Mouse (Mus musculus): ENCODE results near the gene Oxt. TPM values are rescaled to one million over a fixed set of nuclear protein-coding genes. Genes with fewer than 3 reads are reported as not detected.
"Not testable (repeated sequence)": the region's sequence is repeated elsewhere in the genome, so short reads cannot be mapped to it uniquely, and the experiment has no call there.

Oxt gene
- not detected for total RNA-seq (2021)
- long read RNA-seq, experiment 1, result 0 reads
- long read RNA-seq, experiment 2, result 0 reads

DNA sequence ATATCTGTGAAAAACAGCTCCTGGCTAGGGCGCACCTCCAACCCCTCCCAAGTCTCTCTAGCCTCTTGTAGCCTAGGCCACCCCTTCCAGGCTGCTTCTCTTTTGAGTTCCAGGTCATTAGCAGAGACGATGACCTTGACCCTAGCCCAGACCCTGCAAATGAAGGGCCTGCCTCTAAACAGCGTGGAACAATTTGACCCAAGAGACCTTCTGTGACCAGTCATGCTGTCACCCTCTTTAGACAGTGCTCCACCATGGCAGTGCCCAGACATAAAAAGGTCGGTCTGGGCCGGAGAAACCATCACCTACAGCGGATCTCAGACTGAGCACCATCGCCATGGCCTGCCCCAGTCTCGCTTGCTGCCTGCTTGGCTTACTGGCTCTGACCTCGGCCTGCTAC lies at the start of gene Oxt:
Oxt (plus strand) TSS at position 301 of the 400 bp plus-strand sequence.
- intact Hi-C loops (cut with DNase I), result no loop called here
- DNase-seq, result no peak

GRCm38 (mm10) chr2:130528457-130528856 lies 47.5 kb upstream of the Oxt start:
- no peak for DNase-seq
- intact Hi-C loops (cut with DNase I), result no loop called here

- intact Hi-C loops (cut with DNase I), result no loop called here
- DNase-seq, result no peak
Measured at GRCm38 (mm10) chr2:130529290-130529689, 46.7 kb upstream of the Oxt start.

GRCm38 (mm10) chr2:130529925-130530324 lies 46.0 kb upstream of the Oxt start:
- no peak for DNase-seq
- intact Hi-C loops (cut with DNase I), result no loop called here

- intact Hi-C loops (cut with DNase I), result no loop called here
- DNase-seq, result no peak
Measured at GRCm38 (mm10) chr2:130532201-130532600, 43.8 kb upstream of the Oxt start.

- intact Hi-C loops (cut with DNase I), result no loop called here
- no peak for DNase-seq
Measured at GRCm38 (mm10) chr2:130535017-130535416, 41.0 kb upstream of the Oxt start.

DNA sequence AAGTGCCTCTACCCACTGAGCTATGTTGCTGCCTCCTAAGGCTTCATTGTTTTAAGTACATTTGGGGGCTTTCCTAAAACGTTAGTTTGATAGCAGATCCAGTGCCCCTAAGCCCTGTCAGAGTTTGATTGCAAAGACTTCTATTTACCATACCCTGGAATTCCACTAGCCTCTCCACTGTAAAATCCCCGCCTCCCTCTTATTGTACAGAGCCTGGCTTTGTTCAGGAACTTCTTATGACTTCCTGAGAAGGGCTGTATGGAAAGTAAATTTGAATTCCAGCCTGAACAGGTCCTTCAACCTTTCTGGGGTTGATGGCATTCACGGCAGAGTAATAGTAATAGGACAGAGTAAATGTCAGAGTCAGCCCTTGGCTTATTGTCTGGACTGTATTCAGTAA lies 39.1 kb upstream of the Oxt start:
- intact Hi-C loops (cut with DNase I), result no loop called here

GRCm38 (mm10) chr2:130538876-130539546 lies 37.0 kb upstream of the Oxt start:
- DNase-seq, result no peak
- intact Hi-C loops (cut with DNase I), result no loop called here

More for the DNA sequence above, 39.1 kb upstream of the Oxt start:
- no peak for DNase-seq

GRCm38 (mm10) chr2:130540266-130540665 lies 35.7 kb upstream of the Oxt start:
- intact Hi-C loops (cut with DNase I), result no loop called here
- no peak for DNase-seq

GRCm38 (mm10) chr2:130546957-130547356 lies 29.0 kb upstream of the Oxt start:
- DNase-seq, result no peak
- intact Hi-C loops (cut with DNase I), result no loop called here

DNA sequence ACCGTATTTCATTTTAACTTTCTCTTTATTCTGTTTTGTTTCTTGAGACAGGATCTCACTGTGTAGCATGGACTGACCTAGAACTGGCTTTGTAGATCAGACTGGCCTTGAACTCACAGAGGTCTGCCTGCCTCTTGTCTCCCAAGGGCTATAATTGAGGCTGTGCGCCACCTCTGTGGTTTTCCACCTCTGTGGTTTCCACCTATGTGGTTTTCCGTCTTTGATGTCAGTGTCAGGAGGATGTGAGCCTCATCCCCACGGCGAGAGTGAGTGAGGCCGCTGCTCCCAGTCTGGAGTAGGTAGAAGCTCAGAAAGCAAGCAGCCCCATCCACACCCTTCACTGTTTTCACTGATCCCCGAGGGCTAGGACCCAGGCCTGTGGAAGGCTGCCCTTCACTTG lies 21.1 kb upstream of the Oxt start:
- intact Hi-C loops (cut with DNase I), result no loop called here
- no peak for DNase-seq

DNA sequence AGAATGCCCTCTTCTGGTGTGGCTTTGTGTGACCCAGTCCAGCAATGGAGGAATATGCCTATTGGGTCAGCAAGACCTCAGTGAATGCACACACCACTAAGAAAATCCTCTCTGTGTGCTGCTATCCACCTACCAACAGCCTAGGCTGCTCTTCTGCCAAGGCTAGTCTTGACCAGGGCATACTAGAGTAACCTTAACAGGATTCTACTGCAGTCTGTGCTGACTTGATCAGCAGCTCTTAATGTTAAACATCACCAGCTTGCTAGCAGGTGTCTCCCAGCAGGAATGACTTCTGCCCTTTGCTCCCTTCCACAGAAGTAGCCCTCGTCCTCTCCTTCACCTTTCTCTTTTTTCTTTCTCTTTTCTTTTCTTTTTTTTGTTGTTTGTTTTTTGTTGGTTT lies 19.7 kb upstream of the Oxt start:
- intact Hi-C loops (cut with DNase I), result no loop called here
- no peak for DNase-seq

DNA sequence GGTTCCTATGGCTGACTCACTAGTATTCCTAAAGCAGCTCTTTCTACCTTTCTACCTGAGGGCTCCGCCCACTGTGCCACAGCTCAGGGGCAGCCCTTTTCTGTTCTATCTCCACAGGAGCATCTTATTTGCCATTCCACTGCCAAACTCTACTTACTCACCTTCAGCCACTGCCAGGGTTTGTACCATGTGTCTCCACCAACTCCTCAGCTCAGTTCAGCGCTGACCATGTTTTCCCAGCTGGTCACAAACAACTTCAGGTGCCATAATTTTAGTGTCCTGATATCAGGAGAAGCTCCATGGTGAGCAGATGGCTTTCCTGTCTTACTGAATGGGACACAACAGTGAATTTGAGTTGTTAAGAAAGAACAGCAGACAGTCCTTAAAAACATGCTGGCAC lies 18.5 kb upstream of the Oxt start:
- no peak for DNase-seq
- intact Hi-C loops (cut with DNase I), result no loop called here

- intact Hi-C loops (cut with DNase I), result no loop called here
Measured at GRCm38 (mm10) chr2:130558015-130558414, 18.0 kb upstream of the Oxt start.

GRCm38 (mm10) chr2:130563212-130564055 lies 12.5 kb upstream of the Oxt start, which contains the start of gene Mrps26:
Mrps26 (plus strand) TSS chr2:130563742.
- intact Hi-C loops (cut with DNase I), result loop anchor here (2.0 kb wide), 1 partner anchor 33 kb away; no protein-coding TSS in a partner anchor
- peak; percentile 93 to 94 for DNase-seq

More at GRCm38 (mm10) chr2:130558015-130558414, 18.0 kb upstream of the Oxt start:
- no peak for DNase-seq

- intact Hi-C loops (cut with DNase I), result loop anchor here (2.0 kb wide), 1 partner anchor 33 kb away; no protein-coding TSS in a partner anchor
- no peak for DNase-seq
Measured at GRCm38 (mm10) chr2:130564063-130564462, 11.9 kb upstream of the Oxt start.

- intact Hi-C loops (cut with DNase I), result loop anchor here (2.0 kb wide), 1 partner anchor 32 kb away; no protein-coding TSS in a partner anchor
- DNase-seq, result no peak
Measured at GRCm38 (mm10) chr2:130564983-130565382, 11.0 kb upstream of the Oxt start.

DNA sequence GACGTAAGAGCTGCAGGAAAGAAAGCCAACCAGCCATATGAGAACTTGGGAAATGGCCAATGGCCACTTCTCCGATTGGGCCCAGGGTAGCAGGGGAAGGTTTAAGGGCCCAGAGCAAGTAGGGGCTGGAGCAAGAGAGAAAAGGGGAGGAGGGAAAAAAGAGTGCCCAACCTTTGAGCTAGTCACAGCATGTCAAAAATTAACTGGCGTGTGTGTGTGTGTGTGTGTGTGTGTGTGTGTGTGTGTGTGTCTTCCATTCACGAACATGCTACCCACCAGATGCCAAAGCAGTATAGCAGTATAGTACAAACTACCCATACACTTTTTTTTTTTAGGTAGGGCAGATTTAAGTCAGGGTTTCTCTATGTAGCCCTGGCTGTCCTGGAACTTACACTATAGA lies 7.1 kb upstream of the Oxt start:
- intact Hi-C loops (cut with DNase I), result no loop called here
- DNase-seq, result no peak

DNA sequence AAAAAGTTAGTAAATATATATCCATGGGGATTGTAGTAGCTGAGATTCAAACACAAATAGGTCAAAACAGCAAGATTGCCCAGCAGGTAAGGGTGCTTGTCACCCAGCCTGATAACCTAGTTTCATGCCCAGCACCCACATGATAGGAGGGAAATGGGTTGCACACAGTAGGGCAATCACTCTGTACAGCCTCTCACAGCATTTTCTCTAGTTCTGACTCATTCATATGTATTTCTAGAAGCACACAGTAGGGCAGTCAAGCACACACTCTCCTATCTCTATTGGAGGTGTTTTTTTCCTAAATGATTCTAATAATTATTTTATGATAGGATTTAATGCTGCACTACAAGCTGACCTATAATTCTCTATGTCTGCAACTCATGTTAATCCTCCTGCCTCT lies 6.0 kb upstream of the Oxt start:
- DNase-seq, result no peak
- intact Hi-C loops (cut with DNase I), result no loop called here

DNA sequence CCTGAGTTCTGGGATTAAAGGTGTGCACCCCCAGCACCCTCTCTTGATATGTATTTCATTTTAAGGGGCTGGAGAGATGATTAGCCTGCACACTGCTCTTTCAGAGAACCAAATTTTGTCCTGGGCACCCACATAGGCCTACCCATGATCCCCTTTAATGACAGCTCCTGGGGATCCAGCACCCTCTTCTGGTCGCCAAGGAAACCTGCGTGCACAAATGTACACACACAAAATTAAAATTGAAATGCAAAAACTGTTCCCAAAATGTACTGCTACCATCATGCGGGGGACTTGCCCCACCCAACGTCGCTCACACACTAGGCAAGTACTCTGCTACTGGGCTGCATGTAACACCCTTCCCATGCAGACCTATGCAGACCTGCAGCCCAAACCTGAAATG lies 1.0 kb upstream of the Oxt start:
- intact Hi-C loops (cut with DNase I), result no loop called here
- DNase-seq, result no peak

DNA sequence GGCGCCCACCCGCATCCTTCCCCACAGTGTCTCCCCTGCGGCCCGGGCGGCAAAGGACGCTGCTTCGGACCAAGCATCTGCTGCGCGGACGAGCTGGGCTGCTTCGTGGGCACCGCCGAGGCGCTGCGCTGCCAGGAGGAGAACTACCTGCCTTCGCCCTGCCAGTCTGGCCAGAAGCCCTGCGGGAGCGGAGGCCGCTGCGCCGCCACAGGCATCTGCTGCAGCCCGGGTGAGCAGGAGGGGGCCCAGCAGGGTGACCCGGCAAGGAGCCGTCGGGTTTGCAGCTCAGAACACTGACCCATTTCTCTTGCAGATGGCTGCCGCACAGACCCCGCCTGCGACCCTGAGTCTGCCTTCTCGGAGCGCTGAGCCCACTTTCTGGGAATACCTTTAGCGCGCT lies 591 bp downstream of the Oxt start:
- intact Hi-C loops (cut with DNase I), result not testable (repeated sequence)
- peak in 1 of 2 experiments; percentile 31 for DNase-seq

DNA sequence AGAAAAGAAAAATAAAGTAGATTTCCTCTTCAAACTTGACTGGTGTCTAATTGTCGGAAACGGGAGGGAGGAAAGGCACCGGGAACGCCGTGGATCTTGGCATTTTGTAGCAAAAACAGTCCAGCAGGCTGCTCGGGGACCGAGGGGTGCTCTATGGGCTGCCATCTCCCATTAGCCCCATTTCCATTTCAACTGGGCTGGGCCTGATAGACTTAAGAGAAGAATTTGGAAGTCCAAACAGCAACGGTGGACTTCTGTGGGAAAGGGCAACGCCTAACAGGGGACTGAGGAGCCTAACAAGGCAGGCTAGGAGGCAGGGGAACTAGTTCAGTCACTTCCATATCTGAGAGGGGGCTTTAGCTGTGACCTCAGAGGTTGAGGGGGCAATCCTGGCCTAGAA lies 1.0 kb downstream of the Oxt start:
- intact Hi-C loops (cut with DNase I), result no loop called here
- no peak for DNase-seq

Measured in heart, postnatal 14 days (tissue).